Mouse (Mus musculus): ENCODE results near the gene Acot9.

DNA sequence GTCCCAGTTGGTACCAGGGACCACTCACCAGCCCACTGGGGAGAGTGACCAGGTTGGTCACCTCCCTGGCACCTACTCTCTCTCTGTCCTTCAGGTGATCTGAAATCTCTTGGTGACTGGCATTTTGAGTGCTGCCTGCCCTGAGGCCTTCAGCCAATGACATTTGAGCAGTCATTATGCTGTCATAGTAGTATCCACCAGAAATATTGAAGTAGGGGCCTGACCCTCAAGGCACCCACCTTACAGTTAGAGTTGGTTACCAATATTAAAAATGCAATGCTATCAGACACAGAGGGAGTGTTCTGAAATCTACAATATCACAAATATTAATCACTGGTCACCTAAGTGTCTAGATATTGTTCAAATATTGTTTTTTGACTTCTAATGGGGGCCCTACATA, 78.4 kb downstream of the Acot9 start, which contains the start of gene Prdx4:
- TF ChIP-seq CTCF (IDR thresholded peaks at IDR 0.05; ENCODE audit: borderline replicate concordance, extremely low read depth, insufficient read depth, insufficient read length) (no peak), POLR2A (IDR thresholded peaks at IDR 0.05; ENCODE audit: borderline replicate concordance, extremely low read depth, insufficient read depth, insufficient read length, poor library complexity, severe bottlenecking) (no peak)

Measured in brain, embryonic 14.5 days (tissue).